Mouse (Mus musculus) cerebellum, postnatal 25 days (tissue): ENCODE data around the gene Gm14214.

Experiments used
- DNase-seq, 2 experiments: peaks; one replicate each; pipeline ENCODE4 v3.0.0; 2021; ENCODE audit warnings: mixed read lengths in 2 of 2

The Gm14214 gene

DNA sequence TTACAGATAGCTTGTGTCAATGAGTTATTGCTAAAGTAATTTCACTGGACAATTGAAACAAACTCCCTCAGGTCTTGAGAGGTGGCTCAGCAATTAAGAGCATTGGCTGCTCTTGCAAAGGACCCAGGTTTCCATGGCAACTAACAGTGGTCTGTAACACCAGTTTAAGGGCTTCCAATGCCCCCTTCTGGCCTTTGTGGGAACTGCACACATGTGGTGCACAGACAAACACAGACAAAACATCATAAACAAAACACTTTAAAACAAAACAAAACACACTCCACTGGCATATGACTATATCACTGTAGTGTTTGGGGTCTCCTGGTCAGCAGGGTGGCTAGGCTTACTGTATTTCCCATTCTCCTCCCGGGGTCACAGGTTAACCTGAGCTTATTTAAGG lies 4.2 kb upstream of the Gm14214 start:
- DNase-seq: no peak

DNA sequence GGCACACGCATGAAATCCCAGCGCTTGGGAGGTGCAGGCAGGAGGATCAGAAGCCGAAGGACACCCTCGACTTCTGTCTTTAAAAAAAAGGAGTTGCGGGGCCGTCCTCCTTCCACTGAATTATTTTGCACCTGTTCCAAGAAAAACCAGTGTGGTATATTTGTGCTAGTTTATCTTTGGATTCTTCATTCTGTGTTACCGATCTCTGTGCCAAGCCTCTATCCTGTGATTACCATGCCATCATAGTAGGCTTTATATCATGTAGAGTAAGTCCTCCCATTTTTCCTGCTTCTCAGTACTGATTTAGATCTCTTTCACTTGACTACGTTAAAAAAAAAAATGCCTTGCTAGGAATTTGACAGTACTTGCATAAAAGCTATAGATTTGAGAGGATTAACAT lies 1.8 kb upstream of the Gm14214 start:
- DNase-seq: no peak

DNA sequence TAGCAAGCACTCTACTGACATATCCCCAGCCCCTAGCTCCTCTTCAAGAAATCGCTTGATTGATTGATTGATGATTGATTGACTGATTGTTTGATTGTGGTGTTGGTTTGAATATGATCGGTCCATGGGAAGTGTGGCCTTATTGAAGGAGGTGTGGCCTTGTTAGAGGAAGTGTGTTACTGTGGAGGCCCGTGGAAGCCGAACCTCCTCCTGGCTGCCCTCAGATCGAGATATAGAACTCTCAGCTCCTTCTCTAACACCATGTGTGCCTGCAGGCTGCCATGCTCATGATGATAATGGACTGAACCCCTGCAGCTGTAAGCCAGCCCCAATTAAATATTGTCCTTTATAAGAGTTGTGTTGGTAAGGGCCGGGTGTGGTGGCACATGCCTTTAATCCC lies 2.8 kb downstream of the Gm14214 start:
- DNase-seq: no peak

DNA sequence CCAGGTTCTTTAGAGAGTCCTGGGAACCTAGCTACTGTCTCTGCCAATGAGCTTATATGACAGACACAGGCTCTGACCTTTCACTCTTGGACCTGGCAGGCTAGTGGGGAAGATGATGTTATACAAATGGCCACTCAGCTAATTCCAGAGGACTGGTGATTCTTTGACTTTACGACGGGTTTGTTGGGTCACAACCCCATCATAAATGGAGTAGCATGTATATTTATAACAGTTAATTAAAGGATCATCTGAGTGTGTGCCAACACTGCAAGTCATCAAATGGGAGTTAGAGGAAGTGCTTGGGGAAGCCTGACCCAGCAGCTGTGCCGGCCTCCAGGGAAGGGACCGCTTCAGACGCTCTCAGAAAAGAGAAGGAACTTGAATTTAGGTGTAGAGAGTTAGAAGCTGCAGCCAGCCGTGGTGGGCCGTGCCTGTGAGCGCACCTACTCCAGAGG lies 4.2 kb downstream of the Gm14214 start:
- no peak for DNase-seq

DNA sequence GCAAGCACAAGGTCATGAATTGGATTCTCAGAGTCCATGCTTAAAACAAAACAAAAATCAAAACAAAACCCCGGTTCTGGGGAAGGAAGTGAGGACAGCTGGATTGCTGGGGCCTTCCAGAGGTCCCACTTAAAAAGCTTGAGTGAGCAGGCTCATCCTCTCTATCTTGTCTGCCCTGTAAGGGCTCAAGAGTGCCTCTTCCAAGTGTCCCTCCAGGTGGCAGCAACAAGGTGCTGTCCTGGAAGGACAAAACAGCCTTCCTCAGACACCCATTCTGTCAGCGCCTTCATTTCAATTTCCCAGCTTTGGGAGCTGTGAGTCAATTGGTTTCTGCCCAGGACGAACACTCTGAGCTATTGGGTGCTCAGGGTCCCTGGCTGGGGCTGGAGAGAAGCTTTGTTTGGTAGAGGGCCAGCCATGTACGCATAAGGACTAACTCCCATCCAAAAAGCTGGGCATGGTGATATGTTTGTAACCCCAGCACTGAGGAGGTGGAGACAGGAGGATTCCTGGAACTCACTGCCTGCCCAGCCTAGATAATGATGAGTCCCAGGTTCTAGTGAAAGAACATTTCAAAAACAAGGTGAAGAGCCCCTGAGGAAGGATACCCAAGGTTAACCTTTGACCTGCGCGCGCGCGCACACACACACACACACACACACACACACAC lies 4.9 kb downstream of the Gm14214 start:
- no peak for DNase-seq

DNA sequence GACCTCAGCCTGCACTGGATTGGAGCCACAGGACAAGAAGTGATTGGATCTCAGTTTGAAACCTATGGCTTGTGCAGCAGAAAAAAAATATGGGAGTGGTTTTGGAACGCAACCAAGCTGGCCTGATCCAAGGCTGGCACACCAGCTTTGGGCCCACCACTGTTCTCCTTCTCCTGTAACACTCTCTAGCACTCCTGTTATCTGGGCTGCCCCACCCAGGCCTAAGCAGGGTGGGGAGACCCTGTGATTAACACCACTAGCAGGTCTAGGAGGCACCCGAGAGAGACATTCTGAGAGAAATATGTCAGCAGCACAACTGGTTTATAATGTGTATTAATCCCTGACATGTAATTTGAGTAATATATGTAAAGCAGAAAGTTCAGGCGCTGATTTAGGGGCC lies 6.6 kb downstream of the Gm14214 start:
- no peak for DNase-seq

DNA sequence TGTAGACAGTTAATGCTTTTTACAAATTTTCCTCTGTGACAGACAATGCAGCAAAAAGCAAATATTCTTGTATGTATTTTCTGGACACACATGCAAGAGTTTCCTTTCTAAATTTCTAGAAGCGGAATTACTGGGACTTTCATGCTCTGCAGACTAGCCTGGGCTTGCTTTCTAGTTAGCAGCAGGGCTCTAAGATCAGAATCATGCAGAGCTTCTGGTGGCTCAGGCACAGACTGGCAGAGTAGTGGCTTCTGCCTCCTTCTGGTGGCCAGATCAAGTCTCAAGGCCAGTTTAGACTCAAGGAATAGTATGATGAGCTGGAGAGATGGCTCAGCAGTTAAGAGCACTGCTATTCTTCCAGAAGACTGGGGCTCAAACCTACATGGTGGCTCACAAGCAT lies 11.4 kb downstream of the Gm14214 start:
- no peak for DNase-seq

DNA sequence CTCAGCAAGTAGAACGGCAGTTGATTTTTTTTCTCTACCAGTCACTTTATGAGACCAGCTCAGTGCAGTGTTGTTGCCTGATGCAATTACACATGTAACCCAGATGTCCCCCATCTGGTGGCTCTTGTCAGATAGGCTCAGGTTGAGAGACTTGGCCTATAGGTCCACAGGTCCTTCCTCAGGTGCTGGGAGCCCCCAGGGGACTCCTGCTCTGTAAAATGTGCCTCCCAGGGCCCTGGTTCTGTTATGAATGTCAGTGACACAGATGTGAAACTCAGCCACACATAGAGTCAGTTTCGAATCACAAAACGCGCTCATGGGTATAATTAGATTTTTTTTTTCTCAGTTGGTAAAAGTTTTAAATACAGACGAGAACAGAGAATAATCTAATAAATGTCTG lies 12.1 kb downstream of the Gm14214 start:
- no peak for DNase-seq

DNA sequence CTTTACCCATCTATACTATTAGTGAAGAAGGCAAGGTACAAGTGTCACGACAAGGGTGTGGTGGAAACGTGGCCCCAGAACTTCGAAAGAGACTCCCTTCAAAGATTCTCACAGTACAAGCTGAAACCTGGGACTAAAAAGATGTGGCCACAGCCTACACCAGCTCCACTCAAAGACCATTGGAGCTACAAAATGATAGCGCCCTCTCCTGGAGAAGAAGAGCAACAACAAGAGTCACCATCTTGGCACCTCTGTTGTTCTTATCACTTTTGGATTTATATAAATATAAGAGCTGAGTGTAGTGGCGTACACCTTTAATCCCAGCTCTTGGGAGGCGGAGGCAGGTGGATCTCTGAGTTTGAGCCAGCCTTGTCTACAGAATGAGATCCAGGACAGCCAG lies 14.0 kb downstream of the Gm14214 start:
- no peak for DNase-seq

DNA sequence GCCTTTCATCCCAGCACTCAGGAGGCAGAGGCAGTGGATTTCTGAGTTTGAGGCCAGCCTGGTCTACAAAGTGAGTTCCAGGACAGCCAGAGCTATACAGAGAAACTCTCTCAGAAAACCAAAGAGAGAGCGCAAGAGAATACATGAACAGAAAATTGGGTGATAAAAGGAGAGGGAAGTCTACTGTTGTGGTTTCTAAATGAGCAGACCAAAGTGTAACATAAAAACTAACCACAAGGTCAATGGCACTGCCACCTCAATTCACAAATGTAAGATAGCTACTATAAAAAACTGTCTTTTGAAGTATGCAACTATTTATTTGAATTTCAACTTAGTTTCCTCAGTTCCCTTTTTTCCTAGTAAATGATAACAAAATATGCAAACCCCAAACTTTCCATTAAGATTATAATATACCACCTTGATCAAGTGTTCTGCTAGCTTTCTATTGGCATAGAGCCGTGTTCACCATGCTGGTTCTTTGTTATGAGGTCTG lies 15.7 kb downstream of the Gm14214 start:
- no peak for DNase-seq

DNA sequence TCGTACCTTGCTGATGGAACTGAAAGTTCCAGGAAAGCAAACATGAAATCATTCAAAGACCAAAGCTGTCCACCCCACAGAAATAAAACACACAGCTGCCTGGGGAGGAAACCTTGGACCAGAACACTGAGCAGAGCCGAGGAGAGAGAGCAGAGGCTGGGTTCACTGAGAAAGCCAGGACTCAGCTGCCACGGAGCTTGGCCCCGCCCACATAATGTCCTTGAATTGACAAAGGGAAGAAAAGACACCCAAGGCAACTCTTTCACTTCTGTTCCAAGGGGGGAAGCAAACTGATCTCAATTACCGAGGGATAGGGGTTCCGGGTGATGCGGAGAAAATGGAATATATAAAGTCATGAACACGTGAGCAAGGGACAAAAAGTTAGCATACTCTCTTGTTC lies 17.9 kb downstream of the Gm14214 start:
- no peak for DNase-seq

DNA sequence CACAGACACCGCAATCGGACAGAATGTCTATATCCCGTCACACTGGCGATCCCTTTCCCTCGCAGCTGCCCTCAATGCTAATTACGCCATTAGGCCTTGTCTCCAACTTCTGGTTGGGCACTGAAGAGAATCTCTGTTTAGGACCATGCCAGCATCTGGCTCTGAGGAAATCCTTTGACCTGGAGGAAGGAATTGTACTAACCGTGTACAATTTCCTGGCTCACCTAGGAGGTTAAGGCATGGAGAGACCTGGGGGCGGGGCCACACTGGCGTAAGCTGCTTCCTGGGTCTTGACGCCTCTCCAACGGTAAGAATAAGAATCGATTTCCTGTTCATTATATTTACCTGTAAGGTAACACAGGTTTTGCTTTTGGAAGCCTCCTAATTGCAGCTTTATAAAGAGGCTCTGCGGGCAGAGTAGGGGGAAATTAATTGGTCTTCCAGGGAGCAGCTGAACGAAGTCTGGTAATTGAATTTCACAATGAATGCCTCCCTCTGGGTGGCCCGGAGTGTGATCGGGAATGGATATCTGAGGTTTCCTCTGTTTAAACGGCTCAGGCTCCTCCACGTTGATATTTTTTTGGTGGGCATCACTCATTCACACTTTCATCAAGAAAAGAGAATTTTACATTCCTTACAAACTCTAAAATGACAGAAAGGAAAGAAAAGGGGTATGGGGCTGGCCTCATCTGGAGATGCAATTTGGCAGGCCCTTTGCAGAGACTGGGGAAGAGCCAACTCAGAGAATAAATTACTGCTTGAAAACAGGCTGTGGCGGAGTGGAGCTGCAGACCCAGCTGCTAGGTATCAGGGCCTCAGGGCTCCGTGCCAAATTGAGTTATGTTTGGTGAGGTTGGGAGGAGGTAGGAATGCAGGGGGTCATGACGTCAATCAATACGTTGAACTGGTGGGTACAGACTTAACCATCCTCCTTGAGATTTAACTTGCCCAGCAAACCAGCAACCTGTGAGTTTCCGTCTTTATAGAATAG lies 20.5 kb downstream of the Gm14214 start:
- peak in 1 of 2 experiments; percentile 19 for DNase-seq

DNA sequence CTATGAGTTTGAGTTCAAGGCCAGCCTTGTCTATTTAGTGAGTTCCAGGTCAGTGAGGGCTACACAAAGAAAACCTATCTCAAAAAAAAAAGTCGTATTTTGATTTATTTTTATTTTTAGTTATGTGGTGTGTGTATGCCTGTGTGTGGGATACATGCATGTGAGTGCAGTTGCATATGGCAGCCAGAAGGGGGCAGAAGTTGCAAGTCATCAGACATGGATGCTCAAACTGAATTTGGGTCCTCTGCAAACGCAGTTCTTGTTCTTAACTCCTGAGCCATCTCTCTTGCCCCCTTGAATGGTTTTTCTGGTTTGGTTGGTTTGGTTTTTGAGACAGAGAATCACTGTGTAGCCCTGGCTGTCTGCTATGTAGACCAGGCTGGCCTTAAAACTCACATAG lies 21.4 kb downstream of the Gm14214 start:
- no peak for DNase-seq

DNA sequence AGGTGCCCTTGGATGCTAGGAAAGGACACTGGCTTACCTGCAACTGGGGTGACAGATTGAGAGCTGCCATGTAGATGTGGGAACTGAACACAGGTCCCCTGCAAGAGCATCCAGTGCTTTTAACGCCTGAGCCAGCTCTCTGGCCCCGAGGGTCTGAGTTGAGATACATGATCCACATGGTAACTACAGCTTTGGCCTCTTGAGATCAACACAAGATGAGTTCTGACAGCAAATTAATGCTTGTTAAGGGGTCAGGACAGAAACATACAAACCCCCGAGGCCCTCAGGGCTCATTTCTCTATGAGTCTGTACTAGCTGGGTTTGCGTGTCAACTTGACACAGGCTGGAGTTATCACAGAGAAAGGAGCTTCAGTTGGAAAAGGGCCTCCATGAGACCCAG lies 25.9 kb downstream of the Gm14214 start:
- DNase-seq: no peak

DNA sequence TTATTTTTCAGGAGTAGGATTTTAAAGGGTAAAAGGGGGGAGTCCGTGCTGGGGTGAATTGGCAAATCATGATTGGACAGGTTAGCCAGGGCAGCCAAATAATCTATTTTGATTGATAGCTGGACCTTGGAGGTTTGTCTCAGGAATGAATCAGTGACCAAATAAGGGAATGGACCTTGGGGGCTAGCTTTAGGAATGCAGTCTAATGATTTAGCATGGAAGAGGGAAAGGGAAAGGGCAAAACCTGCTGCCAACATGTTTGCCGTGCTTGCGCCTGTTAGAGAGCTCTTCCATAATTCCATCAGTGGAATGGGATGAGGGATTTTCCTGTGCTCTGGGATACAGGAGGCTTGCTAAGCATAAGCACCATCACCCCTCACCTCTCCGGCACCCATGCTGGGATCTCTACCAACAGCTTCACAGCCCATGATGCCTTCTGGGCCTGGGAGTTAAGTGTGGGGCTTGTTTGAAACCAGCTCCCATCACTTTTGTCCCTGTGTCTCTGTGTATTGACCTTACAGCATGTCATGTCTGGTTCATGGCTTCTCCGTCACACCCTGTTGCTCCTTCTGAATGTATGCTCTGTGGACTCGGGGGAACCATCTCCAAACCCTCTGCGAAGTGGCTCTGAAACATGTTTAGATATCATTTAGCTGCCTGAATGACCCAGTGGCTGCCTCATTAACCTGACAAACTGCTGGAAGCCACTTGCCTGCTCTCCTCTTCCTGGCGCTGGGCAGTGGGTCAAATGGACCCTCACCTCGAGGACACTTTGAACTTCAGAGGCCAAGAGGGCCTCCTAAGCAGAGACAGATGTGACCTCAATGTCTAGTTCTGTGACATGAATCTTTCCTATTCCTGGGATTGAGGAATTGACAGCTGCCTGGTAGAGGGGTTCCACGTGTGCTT lies 26.7 kb downstream of the Gm14214 start:
- no peak for DNase-seq

DNA sequence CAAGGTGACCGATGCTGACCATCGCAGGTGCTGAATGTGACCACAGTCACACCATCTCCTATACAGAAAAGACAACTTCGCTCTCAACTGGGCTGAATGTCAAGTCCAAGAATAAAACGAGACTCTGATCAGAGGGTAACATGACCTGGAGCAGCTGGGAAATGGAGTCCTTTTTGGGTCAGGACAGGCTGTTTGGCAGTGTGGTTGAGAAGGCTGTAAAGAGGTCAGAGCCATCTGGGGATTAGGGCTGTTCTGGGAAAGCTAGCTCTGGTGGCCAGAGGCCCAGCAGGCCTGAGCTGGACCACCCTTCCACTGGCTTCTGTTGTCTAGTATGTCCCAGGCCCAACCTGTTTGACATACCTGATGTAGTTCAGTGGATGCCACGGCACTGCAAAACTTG lies 31.2 kb downstream of the Gm14214 start:
- no peak for DNase-seq

DNA sequence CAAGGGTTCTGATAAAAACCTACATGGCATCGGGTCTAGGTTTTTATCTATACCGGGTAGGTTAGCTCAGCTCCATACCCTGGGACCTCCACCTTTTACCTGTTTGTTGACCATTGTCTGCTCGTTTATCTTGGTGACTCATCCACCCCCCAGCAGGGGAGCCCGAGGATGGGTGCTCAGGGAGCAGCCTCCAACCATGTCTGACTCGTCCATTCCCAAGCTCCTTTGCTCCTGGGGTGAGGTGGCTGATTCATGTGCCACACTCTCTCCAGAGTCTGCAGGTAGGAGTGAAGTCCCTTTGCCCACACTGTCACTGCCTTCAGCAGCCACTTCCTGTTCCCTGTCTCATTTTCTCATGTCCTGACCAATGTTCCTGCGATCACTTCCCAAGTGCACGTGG lies 33.8 kb downstream of the Gm14214 start:
- no peak for DNase-seq

DNA sequence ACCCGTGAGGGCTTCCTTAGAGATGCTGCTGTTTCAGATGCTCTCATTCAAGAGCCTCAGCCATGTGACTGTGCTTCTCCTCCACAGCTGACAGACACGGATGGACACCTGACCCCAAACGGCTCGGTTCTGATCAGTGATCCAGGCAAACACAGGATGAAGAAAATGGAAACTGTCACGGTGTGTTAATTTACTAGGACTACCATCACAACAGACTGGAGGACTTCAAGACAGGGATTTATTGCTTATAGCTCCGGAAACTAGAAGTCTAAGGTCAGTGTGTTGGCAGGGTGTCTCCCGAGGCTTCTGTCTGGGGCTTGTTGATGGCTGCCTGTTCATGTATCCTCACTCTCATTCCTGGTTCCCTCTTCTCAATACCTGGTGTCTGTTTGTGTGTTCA lies 34.4 kb downstream of the Gm14214 start:
- DNase-seq: no peak

DNA sequence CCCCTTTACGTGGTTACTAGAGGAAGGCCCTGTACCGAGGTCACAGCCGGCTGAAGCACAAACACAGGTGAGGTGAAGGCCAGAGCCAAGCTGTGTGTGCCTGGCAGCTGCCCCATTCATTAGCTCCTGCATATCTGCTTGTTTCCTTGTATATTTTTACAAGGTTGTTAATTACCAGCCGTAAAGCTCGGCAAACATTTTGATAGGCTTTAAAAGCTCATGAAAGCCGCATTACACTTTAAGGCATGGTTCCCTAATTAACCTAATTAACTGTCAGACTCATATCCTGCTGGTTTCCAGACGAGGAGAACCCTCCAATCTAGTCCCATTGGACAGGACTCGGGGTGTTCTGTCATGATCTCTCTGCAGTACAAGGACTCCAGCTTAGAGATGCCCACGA lies 34.9 kb downstream of the Gm14214 start:
- DNase-seq: no peak

DNA sequence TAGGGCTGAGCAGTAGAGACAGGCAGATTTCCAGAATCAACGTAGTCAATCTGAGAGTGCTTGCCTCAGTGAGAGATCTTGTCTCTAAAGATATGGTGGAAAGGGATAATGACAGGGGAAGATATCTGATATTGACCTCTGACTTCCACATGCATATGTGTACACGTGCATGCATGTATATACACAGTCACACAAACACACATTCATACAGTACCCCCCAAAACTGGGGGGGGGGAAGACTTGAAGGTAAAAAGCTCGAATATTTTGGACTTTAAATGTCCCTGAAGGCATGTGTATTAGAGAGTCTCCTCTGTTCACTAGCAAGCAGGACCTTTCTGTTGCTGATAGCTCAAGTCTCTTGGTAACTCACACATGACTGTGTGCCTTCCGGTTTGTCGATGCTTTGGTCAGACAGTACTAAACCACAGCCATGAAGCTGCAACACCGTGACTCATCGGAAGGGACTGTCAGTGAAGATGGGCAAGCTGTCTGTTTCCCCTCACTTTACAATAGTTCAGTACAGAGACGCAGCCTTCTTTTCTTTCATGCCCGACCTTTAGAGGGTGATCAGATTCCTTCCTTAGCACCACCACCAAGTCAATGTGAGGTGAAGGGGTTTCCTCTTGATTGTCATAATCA lies 37.2 kb downstream of the Gm14214 start:
- no peak for DNase-seq

DNA sequence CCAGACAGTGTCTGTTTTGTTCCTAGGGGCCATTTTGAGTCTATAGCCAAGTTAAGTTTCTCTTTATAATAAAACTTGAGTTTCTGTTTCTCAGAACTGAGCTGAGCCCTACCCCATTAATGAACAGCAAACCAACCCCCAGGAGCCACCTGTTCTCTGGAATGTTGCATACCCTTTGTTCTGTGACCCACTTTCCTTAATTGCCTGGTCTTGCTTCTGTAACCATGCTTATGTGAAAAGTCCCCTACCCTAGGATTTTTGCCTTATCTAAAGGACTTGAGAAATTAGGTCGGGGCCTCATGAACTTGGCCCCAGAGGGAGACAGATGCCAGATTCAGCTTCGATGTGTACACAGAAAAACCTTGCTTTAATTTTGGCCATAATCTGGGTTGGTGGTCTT lies 37.9 kb downstream of the Gm14214 start:
- DNase-seq: no peak

DNA sequence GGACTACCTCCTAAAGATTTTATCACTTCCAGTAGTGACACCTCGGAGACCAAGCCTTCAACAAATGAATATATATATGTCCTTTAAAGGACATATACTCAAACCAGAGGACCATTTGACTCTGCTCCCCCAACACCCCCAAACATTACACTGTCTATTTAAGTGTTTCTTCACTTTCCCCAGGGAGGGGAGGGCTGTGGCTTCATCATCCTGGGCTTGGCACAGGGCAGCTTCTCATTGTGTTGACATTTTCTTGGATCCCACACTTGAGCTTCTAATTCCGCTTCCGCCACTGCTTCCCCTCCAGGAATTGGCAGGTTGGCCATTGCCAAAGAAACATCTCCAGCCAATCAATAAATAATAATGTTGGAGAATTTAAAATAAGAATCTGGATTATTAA lies 39.0 kb downstream of the Gm14214 start:
- no peak for DNase-seq
